Mouse (Mus musculus): ENCODE measurements at regions not wholly inside any gene's neighbourhood (a gene's known extent, or its start where the extent isn't known, plus 50 kb on each side); places are given as distances from the start of the nearest gene placed in this dataset.
"Not testable (repeated sequence)": the region's sequence is repeated elsewhere in the genome, so short reads cannot be mapped to it uniquely, and the experiment has no call there.

- Histone ChIP-seq H3K9me3 (no peaks in the 10 kb centered on the region), H3K27ac (no peak overlapping the region), H3K4me1 (peaks cover 10% of the 10 kb centered on the region), H3K9ac (no peak overlapping the region), H3K4me2 (no peak overlapping the region), H3K4me3 (replicated peaks) (no peak overlapping the region), H3K36me3 (replicated peaks) (no peaks in the 10 kb centered on the region), H3K27me3 (peaks cover 35% of the 10 kb centered on the region)
- WGBS = 70% methylated on average over 2 of the region's 2 CpGs
- ATAC-seq (ENCODE audit: low FRiP score) = no peak
These were observed 114.2 kb downstream of the Nectin1 start for GRCm38 (mm10) chr9:43857988-43858387.

GRCm38 (mm10) chr9:43858761-43859160 is 115.0 kb downstream of the Nectin1 start:
- Histone ChIP-seq H3K4me2 (no peak overlapping the region), H3K27ac (no peak overlapping the region), H3K36me3 (replicated peaks) (no peaks in the 10 kb centered on the region), H3K4me1 (peaks cover 14% of the 10 kb centered on the region), H3K4me3 (replicated peaks) (no peak overlapping the region), H3K27me3 (peaks cover 38% of the 10 kb centered on the region), H3K9me3 (no peaks in the 10 kb centered on the region), H3K9ac (no peak overlapping the region)
- ATAC-seq (ENCODE audit: low FRiP score) = no peak
- WGBS = 28% methylated on average over 6 of the region's 6 CpGs

- Histone ChIP-seq H3K36me3 (replicated peaks) (no peaks in the 10 kb centered on the region), H3K27me3 (peaks cover 49% of the 10 kb centered on the region), H3K4me2 (no peak overlapping the region), H3K4me3 (replicated peaks) (no peak overlapping the region), H3K9ac (no peak overlapping the region), H3K9me3 (no peaks in the 10 kb centered on the region), H3K27ac (no peak overlapping the region), H3K4me1 (peaks cover 21% of the 10 kb centered on the region)
- no peak for ATAC-seq (ENCODE audit: low FRiP score)
- WGBS = 94% methylated on average over 2 of the region's 2 CpGs
These were observed 116.5 kb downstream of the Nectin1 start for GRCm38 (mm10) chr9:43860264-43860663.

- ATAC-seq (ENCODE audit: low FRiP score) = no peak
- 28% methylated on average over 10 of the region's 10 CpGs for WGBS
These were observed 117.6 kb downstream of the Nectin1 start for GRCm38 (mm10) chr9:43861375-43861774.

GRCm38 (mm10) chr9:43862034-43862433 is 118.2 kb downstream of the Nectin1 start:
- H3K4me1 ChIP-seq = peaks cover 24% of the 10 kb centered on the region
- not testable (repeated sequence) for H3K4me3 ChIP-seq (replicated peaks); H3K4me2 ChIP-seq; H3K36me3 ChIP-seq (replicated peaks); H3K9ac ChIP-seq; ATAC-seq (ENCODE audit: low FRiP score); H3K27ac ChIP-seq; H3K9me3 ChIP-seq
- peaks cover 53% of the 10 kb centered on the region for H3K27me3 ChIP-seq
- 17% methylated on average over 11 of the region's 11 CpGs for WGBS

More at GRCm38 (mm10) chr9:43861375-43861774, 117.6 kb downstream of the Nectin1 start:
- no peak overlapping the region for H3K4me2 ChIP-seq
- no peak overlapping the region for H3K27ac ChIP-seq
- no peak overlapping the region for H3K9ac ChIP-seq
- no peaks in the 10 kb centered on the region for H3K9me3 ChIP-seq
- peaks cover 24% of the 10 kb centered on the region for H3K4me1 ChIP-seq
- H3K36me3 ChIP-seq (replicated peaks) = no peaks in the 10 kb centered on the region
- peaks cover 51% of the 10 kb centered on the region for H3K27me3 ChIP-seq
- H3K4me3 ChIP-seq (replicated peaks) = no peak overlapping the region

- peak overlapping the region; percentile 85 for H3K27ac ChIP-seq
- 1% methylated on average over 30 of the region's 30 CpGs for WGBS
- ATAC-seq (ENCODE audit: low FRiP score) = peak; percentile 93
These were observed 120.0 kb downstream of the Nectin1 start for GRCm38 (mm10) chr9:43863609-43864397.

GRCm38 (mm10) chr9:43866802-43867201 is 123.0 kb downstream of the Nectin1 start:
- ATAC-seq (ENCODE audit: low FRiP score) = no peak
- Histone ChIP-seq H3K4me2 (no peak overlapping the region), H3K4me1 (peaks cover 24% of the 10 kb centered on the region), H3K27ac (no peak overlapping the region), H3K27me3 (peaks cover 47% of the 10 kb centered on the region), H3K9ac (no peak overlapping the region), H3K9me3 (no peaks in the 10 kb centered on the region), H3K4me3 (replicated peaks) (no peak overlapping the region), H3K36me3 (replicated peaks) (no peaks in the 10 kb centered on the region)
- 65% methylated on average over 12 of the region's 12 CpGs for WGBS

More at GRCm38 (mm10) chr9:43863609-43864397, 120.0 kb downstream of the Nectin1 start:
- peaks cover 53% of the 10 kb centered on the region for H3K27me3 ChIP-seq
- no peaks in the 10 kb centered on the region for H3K36me3 ChIP-seq (replicated peaks)
- peaks cover 24% of the 10 kb centered on the region for H3K4me1 ChIP-seq
- peak overlapping the region; percentile 23 for H3K4me3 ChIP-seq (replicated peaks)
- peak overlapping the region; percentile 34 for H3K9ac ChIP-seq
- no peaks in the 10 kb centered on the region for H3K9me3 ChIP-seq
- H3K4me2 ChIP-seq = peak overlapping the region; percentile 53

GRCm38 (mm10) chr9:43873841-43874240 is 130.1 kb downstream of the Nectin1 start:
- H3K4me2 ChIP-seq = no peak overlapping the region
- H3K4me3 ChIP-seq (replicated peaks) = no peak overlapping the region
- peaks cover 23% of the 10 kb centered on the region for H3K27me3 ChIP-seq
- no peak for ATAC-seq (ENCODE audit: low FRiP score)
- H3K9ac ChIP-seq = no peak overlapping the region
- WGBS = 94% methylated on average over 2 of the region's 2 CpGs
- H3K36me3 ChIP-seq (replicated peaks) = no peaks in the 10 kb centered on the region
- H3K4me1 ChIP-seq = no peaks in the 10 kb centered on the region
- H3K9me3 ChIP-seq = no peaks in the 10 kb centered on the region
- no peak overlapping the region for H3K27ac ChIP-seq

- Histone ChIP-seq H3K36me3 (replicated peaks) (no peaks in the 10 kb centered on the region), H3K27me3 (peaks cover 28% of the 10 kb centered on the region), H3K9me3 (no peaks in the 10 kb centered on the region), H3K4me3 (replicated peaks) (no peak overlapping the region), H3K4me2 (no peak overlapping the region), H3K27ac (no peak overlapping the region), H3K9ac (no peak overlapping the region), H3K4me1 (peaks cover 3% of the 10 kb centered on the region)
- no peak for ATAC-seq (ENCODE audit: low FRiP score)
- WGBS = 86% methylated on average over 5 of the region's 5 CpGs
These were observed 130.5 kb downstream of the Nectin1 start for GRCm38 (mm10) chr9:43874332-43874731.

GRCm38 (mm10) chr9:43879220-43879968 is 135.6 kb downstream of the Nectin1 start:
- H3K9ac ChIP-seq = peak overlapping the region; percentile 44
- no peaks in the 10 kb centered on the region for H3K36me3 ChIP-seq (replicated peaks)
- H3K4me3 ChIP-seq (replicated peaks) = peak overlapping the region; percentile 35
- H3K9me3 ChIP-seq = no peaks in the 10 kb centered on the region
- WGBS = 3% methylated on average over 24 of the region's 24 CpGs
- ATAC-seq (ENCODE audit: low FRiP score) = peak; percentile 64
- peaks cover 14% of the 10 kb centered on the region for H3K4me1 ChIP-seq
- H3K27me3 ChIP-seq = peaks cover 49% of the 10 kb centered on the region
- H3K27ac ChIP-seq = peak overlapping the region; percentile 54
- peak overlapping the region; percentile 68 for H3K4me2 ChIP-seq

- Histone ChIP-seq H3K4me2 (peak overlapping the region; percentile 68), H3K4me1 (peaks cover 14% of the 10 kb centered on the region), H3K27ac (peak overlapping the region; percentile 54), H3K9me3 (no peaks in the 10 kb centered on the region), H3K4me3 (replicated peaks) (peak overlapping the region; percentile 35), H3K9ac (peak overlapping the region; percentile 44), H3K27me3 (peaks cover 49% of the 10 kb centered on the region), H3K36me3 (replicated peaks) (no peaks in the 10 kb centered on the region)
- peak; percentile 81 for ATAC-seq (ENCODE audit: low FRiP score)
- under 1% methylated on average over 26 of the region's 26 CpGs for WGBS
These were observed 136.2 kb downstream of the Nectin1 start for GRCm38 (mm10) chr9:43879969-43880396.

- no peak overlapping the region for H3K9ac ChIP-seq
- ATAC-seq (ENCODE audit: low FRiP score) = no peak
- H3K27ac ChIP-seq = no peak overlapping the region
- H3K4me2 ChIP-seq = no peak overlapping the region
- H3K27me3 ChIP-seq = peaks cover 15% of the 10 kb centered on the region
- no peaks in the 10 kb centered on the region for H3K9me3 ChIP-seq
- no peak overlapping the region for H3K4me3 ChIP-seq (replicated peaks)
- H3K4me1 ChIP-seq = peaks cover 4% of the 10 kb centered on the region; the same call in 1 of the 2 replicates
- no peaks in the 10 kb centered on the region for H3K36me3 ChIP-seq (replicated peaks)
- WGBS = 40% methylated on average over 6 of the region's 6 CpGs
These were observed 149.3 kb downstream of the Nectin1 start for GRCm38 (mm10) chr9:43893086-43893485.

All from forebrain, embryonic 12.5 days (tissue).